Mouse (Mus musculus): ENCODE results near the gene Vps37d.

GRCm38 (mm10) chr5:135044575-135044974 lies 33.5 kb downstream of the Vps37d start:
- TF ChIP-seq CTCF (IDR thresholded peaks at IDR 0.05; ENCODE audit: low read depth, low read length) (no peak), POLR2A (IDR thresholded peaks at IDR 0.05; ENCODE audit: extremely low read depth, insufficient read depth, low read length) (no peak)
